Mouse (Mus musculus): Measurements from ENCODE around the gene Prpf8. TPM values are rescaled to one million over a fixed set of nuclear protein-coding genes. Genes with fewer than 3 reads are reported as not detected.

The Prpf8 gene
- 54.8 and 56.4 TPM in 2 replicates for polyA plus RNA-seq (2015; fragmentation: Nextera tagmentation; extraction: Ambion mirVana)

DNA sequence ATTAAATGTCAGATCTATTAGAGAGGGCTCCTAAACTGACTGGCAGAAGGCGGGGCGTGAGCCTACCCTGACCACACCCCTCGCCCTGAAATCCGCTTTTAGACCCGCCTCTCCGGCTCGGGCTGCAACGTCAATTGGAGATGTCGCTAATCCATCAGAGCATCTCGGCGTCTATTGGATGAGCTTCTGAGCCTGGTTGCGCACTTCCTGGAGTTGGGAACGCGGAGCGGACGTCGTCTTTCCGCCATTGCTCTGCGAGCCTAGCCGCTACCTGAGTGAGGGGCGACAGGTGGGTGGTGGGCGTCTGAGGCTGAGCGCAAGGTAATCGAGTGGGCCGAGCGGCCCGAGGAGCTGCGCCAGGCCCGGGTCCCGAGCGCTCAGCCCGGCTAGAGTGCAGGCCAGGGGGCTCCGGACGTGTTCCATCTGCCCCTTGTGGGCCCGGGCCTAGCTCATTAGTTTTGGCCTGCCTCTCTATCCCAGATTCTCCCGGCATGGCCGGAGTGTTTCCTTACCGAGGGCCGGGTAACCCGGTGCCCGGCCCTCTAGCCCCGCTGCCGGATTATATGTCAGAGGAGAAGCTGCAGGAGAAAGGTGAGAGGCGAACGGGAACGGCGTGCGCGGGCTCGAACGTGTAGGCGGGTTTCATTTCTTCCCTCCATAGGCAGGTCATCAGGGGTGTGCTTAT is at the start of gene Prpf8:
Gene Prpf8 (plus strand): TSS at position 216 of the 685 bp plus-strand sequence.
- Histone ChIP-seq H3K27me3 (replicated peaks) (no peaks in the 10 kb centered on the region), H3K4me3 (peak within 1 kb of the TSS; percentile 52), H3K9me3 (no peaks in the 10 kb centered on the region), H3K27ac (peak within 1 kb of the TSS; percentile 65), H3K36me3 (replicated peaks) (peaks cover 22% of the 10 kb centered on the region), H3K4me1 (peaks cover 14% of the 10 kb centered on the region), H3K4me2 (peak within 1 kb of the TSS; percentile 74), H3K9ac (peak within 1 kb of the TSS; percentile 71)
- under 1% methylated on average over 52 of the region's 52 CpGs for WGBS
- peak; percentile 100 for ATAC-seq (replicated peaks)

DNA sequence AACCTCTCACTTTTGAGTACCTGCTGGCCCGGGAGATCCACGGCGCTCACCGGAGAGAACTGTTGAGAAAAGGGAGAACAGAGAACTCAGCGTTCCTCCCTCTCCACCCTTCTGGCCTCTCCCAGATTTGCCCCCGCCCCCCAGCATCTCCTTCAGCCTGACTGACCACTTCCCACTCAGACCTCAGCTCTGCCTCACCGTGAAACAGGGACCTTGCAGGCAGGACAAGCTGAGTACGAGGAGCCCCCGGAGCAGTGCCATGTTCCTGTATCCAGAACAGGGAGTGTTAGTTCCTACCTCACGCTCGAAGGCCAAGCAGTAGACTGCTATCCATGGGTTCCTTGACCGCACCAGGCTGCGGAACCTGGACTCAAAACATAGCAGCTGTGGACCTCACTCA is 48.4 kb upstream of the Prpf8 start:
- H3K4me3 ChIP-seq, result no peak overlapping the region
- no peak for ATAC-seq (replicated peaks)
- H3K9me3 ChIP-seq, result no peaks in the 10 kb centered on the region
- H3K36me3 ChIP-seq (replicated peaks), result 0 out of 2 replicates have a peak, but pooled peaks cover 5% of the 10 kb centered on the region
- H3K4me2 ChIP-seq, result no peak overlapping the region
- H3K27ac ChIP-seq, result no peak overlapping the region
- no peaks in the 10 kb centered on the region for H3K27me3 ChIP-seq (replicated peaks)
- WGBS, result 89% methylated on average over 13 of the region's 13 CpGs
- H3K9ac ChIP-seq, result no peak overlapping the region
- no peaks in the 10 kb centered on the region for H3K4me1 ChIP-seq

DNA sequence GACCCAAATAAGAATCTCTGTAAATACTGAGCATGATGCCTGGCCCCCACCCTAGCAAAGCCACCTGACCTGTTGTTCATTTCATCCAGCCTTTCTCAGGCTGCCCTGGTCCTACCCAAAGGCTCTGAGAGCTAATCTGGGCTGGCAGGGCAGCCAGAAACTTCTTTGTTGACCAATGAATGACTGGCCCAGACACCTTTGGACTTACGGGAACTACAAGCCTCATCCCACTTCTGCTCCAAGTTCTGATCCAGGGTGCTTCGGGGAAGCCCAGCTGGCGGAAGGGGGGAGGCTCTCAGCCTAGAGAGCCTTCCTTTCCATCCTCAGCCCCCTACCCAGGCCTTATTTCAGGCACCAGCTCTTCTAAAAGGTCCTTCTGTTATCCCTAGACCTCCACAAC is 47.8 kb upstream of the Prpf8 start:
- ATAC-seq (replicated peaks), result no peak
- Histone ChIP-seq H3K4me1 (no peaks in the 10 kb centered on the region), H3K27ac (no peak overlapping the region), H3K9ac (no peak overlapping the region), H3K4me2 (no peak overlapping the region), H3K4me3 (no peak overlapping the region), H3K36me3 (replicated peaks) (0 out of 2 replicates have a peak, but pooled peaks cover 5% of the 10 kb centered on the region), H3K27me3 (replicated peaks) (no peaks in the 10 kb centered on the region), H3K9me3 (no peaks in the 10 kb centered on the region)
- WGBS, result 89% methylated on average over 3 of the region's 3 CpGs

DNA sequence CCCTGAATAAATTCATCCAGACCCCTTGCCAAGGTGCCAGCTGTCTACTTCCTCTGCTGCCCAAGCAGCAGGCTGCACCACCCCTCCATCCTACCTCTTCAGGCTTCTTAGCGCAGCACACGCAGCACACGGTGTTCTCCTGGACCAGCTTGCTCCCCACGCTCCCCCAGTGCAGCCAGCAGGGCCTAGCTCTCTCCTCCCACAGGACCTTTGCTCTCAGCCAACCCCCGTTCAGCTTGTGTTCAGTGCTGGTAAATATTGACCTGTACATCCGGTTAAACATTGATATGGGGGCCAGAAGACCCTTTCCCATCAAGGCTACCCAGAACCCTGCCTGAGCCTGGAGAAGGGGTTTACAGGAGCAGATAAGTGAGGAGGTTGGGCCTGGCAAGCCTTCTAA is 47.3 kb upstream of the Prpf8 start, which contains the start of gene Serpinf2:
Gene Serpinf2 (minus strand): TSS at position 229 of the 400 bp plus-strand sequence.
- 88% methylated on average over 6 of the region's 6 CpGs for WGBS

DNA sequence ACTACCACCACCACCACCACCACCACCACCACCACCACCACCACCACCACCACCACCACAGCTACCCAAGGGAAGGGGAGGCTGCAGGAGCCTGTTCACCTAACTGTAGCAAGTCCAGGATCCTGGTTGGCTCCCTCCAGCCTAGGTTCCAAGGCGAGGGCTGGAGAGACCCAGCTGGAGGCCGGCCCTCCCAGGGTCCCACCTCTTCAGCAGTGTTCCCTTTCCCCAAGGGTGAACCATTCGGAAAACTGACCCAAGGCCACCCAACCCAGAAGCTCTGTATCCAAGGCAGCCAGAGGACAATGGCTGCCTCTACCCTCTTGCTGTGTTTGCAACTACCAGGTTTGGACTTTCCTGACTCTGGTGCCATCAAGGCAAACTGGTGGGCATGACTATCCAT is 46.7 kb upstream of the Prpf8 start:
- H3K36me3 ChIP-seq (replicated peaks), result 0 out of 2 replicates have a peak, but pooled peaks cover 5% of the 10 kb centered on the region
- no peak overlapping the region for H3K9ac ChIP-seq
- no peak overlapping the region for H3K4me3 ChIP-seq
- H3K27me3 ChIP-seq (replicated peaks), result no peaks in the 10 kb centered on the region
- WGBS, result 94% methylated on average over 3 of the region's 3 CpGs
- ATAC-seq (replicated peaks), result no peak
- H3K9me3 ChIP-seq, result no peaks in the 10 kb centered on the region
- H3K4me1 ChIP-seq, result no peaks in the 10 kb centered on the region
- no peak overlapping the region for H3K27ac ChIP-seq
- no peak overlapping the region for H3K4me2 ChIP-seq

More for the DNA sequence above, 47.3 kb upstream of the Prpf8 start, which contains the start of gene Serpinf2:
- H3K4me2 ChIP-seq, result no peak within 1 kb of the TSS
- H3K4me1 ChIP-seq, result no peaks in the 10 kb centered on the region
- ATAC-seq (replicated peaks), result no peak
- H3K27me3 ChIP-seq (replicated peaks), result no peaks in the 10 kb centered on the region
- H3K9me3 ChIP-seq, result no peaks in the 10 kb centered on the region
- H3K4me3 ChIP-seq, result no peak within 1 kb of the TSS
- 0 out of 2 replicates have a peak, but pooled peaks cover 5% of the 10 kb centered on the region for H3K36me3 ChIP-seq (replicated peaks)
- no peak within 1 kb of the TSS for H3K9ac ChIP-seq
- H3K27ac ChIP-seq, result no peak within 1 kb of the TSS

DNA sequence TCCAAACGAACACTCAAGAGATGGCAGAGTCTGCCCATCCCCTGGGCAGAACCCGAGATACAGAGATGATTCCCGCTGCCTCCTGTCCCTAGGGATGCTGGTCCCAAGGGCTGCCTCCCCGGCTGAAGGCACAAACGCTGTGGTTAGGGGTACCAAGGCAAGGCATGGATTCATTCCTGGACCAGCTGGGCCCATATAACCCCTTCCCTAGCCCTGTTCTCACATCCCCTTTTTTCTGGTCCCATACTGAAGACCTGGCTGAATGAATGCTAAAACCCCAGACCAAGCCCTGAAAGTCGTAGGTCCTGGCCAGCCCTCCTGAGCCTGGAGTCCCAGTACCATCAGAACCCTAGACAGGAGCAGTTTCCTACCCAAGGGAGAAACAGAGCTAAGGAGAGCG is 45.6 kb upstream of the Prpf8 start:
- 87% methylated on average over 7 of the region's 7 CpGs for WGBS
- no peak overlapping the region for H3K4me2 ChIP-seq

DNA sequence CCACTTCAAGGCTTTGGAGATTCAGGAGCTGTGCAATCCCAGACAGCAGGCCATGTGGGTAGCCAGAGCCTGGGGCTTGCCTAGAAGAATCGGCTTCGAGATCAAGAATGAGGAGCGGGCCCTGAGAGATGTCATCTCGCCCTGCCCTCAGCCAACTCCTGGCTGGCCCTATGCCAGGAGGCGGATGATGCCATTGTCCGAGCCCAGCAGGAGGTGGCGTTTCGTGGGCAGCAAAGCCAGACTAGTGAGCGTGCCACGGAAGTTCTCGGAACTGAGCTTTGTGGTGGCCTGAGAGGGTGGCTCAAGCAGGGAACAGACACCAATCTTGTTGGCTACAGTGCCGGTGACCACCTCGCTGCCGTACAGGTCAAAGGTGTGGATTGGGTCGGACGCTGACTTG is 45.0 kb upstream of the Prpf8 start:
- Histone ChIP-seq H3K9ac (no peak overlapping the region), H3K9me3 (no peaks in the 10 kb centered on the region), H3K27me3 (replicated peaks) (no peaks in the 10 kb centered on the region), H3K4me3 (no peak overlapping the region), H3K36me3 (replicated peaks) (0 out of 2 replicates have a peak, but pooled peaks cover 9% of the 10 kb centered on the region), H3K27ac (no peak overlapping the region), H3K4me1 (no peaks in the 10 kb centered on the region), H3K4me2 (no peak overlapping the region)
- no peak for ATAC-seq (replicated peaks)
- 64% methylated on average over 16 of the region's 16 CpGs for WGBS

More for the DNA sequence above, 45.6 kb upstream of the Prpf8 start:
- Histone ChIP-seq H3K4me1 (no peaks in the 10 kb centered on the region), H3K36me3 (replicated peaks) (0 out of 2 replicates have a peak, but pooled peaks cover 9% of the 10 kb centered on the region), H3K9ac (no peak overlapping the region), H3K27ac (no peak overlapping the region), H3K4me3 (no peak overlapping the region), H3K27me3 (replicated peaks) (no peaks in the 10 kb centered on the region), H3K9me3 (no peaks in the 10 kb centered on the region)
- no peak for ATAC-seq (replicated peaks)

DNA sequence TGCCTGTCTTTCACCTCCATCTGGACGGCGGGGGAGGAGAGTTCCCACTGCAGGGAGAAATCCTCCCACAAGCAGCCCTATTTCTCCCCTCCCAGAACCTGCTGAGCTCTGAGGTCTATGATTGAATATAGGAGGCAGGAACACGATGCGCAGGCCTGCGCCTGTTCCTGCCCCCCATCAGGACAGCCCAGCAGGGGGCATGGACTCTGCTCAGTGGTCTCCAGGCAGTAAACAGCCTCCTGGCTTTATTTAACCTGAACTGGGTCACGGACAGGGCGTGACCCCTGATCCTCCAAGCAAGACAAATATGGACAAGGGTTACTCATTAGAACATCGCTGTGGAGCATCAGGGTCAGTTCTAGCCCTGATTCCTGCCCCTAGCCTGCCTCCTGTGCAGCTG is 42.9 kb upstream of the Prpf8 start:
- ATAC-seq (replicated peaks), result no peak
- whole genome bisulfite sequencing, result 54% methylated on average over 8 of the region's 8 CpGs
- Histone ChIP-seq H3K4me1 (no peaks in the 10 kb centered on the region), H3K36me3 (replicated peaks) (peaks cover 23% of the 10 kb centered on the region; the same call in 1 of the 2 replicates), H3K4me2 (no peak overlapping the region), H3K27ac (no peak overlapping the region), H3K9me3 (no peaks in the 10 kb centered on the region), H3K4me3 (no peak overlapping the region), H3K9ac (no peak overlapping the region), H3K27me3 (replicated peaks) (no peaks in the 10 kb centered on the region)

DNA sequence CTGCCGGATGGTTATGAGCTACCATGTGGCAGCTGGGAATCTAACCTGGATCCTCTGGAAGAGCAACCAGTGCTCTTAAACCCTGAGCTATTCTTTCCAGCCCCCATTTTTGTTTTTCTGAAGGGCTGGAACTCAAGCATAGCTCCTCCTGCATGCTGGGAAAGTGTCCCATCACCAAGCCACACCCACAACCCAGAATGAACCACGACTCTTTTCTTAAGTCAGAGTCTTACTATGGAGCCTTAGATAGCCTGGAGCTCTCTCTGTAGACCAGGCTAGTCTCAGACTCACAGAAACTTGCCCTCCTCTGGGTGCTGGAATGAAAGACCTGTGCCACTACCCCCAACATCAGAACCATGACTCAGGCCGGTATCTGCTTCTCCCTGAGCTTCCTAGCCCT is 38.0 kb upstream of the Prpf8 start:
- 90% methylated on average over 3 of the region's 3 CpGs for WGBS
- peaks cover 24% of the 10 kb centered on the region; the same call in 1 of the 2 replicates for H3K36me3 ChIP-seq (replicated peaks)
- no peak overlapping the region for H3K27ac ChIP-seq

DNA sequence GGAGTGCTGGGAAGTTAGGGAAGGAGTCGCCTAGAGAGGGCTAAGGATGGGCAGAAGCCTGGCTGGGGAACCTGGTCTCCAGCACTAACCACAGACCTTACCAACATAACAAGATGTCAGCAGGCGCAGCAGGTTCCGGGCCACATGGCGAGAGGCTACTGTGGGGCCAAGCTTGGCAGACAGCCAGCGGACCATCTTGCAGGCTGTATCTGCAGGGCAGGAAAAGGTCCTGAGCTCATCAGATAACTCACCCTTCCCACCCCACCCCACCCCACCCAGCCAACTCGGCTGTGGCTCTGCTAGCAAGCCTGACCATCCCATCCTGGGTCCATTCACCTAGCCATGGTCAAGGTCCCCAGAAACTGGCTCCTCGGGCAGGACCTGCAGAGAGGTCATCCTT is 36.9 kb upstream of the Prpf8 start:
- H3K9me3 ChIP-seq, result no peaks in the 10 kb centered on the region
- H3K27me3 ChIP-seq (replicated peaks), result no peaks in the 10 kb centered on the region
- no peak overlapping the region for H3K27ac ChIP-seq
- 86% methylated on average over 7 of the region's 7 CpGs for WGBS
- no peak overlapping the region for H3K9ac ChIP-seq
- peaks cover 11% of the 10 kb centered on the region for H3K4me1 ChIP-seq
- no peak overlapping the region for H3K4me3 ChIP-seq
- H3K36me3 ChIP-seq (replicated peaks), result peaks cover 24% of the 10 kb centered on the region; the same call in 1 of the 2 replicates
- no peak overlapping the region for H3K4me2 ChIP-seq
- no peak for ATAC-seq (replicated peaks)

More for the DNA sequence above, 38.0 kb upstream of the Prpf8 start:
- no peak overlapping the region for H3K9ac ChIP-seq
- no peaks in the 10 kb centered on the region for H3K27me3 ChIP-seq (replicated peaks)
- H3K4me2 ChIP-seq, result no peak overlapping the region
- H3K4me1 ChIP-seq, result peaks cover 5% of the 10 kb centered on the region
- no peaks in the 10 kb centered on the region for H3K9me3 ChIP-seq
- no peak for ATAC-seq (replicated peaks)
- H3K4me3 ChIP-seq, result no peak overlapping the region

DNA sequence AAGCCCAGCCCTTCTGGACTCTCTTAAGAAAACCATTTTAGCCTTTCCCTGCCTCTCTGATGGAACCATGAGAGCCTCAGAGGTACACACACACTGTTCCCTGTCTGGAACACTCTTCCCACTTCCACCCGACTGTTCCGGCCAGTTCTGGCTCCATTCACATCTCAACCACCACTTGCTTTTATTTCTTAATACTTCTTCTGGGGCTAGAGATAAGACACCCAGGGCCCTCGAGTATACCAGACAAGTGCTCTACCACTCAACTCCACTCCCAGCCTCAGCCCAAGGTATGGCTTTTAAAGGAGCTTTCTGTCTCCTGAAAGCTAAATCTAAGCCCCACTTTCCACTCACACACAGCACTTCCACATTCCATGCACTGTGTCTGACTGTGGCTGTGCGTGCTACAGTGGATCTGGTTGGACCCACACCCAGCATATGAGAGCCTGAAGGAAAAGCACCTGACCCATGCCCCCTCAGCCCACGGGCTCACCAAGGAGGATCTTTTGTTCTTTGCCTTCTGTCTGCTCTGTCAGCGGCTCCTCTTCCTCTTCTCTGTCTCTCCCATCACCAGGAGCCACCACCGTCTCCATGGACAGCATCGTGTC is 36.2 kb upstream of the Prpf8 start:
- Histone ChIP-seq H3K4me3 (no peak overlapping the region), H3K36me3 (replicated peaks) (peaks cover 22% of the 10 kb centered on the region; the same call in 1 of the 2 replicates), H3K9me3 (no peaks in the 10 kb centered on the region), H3K27me3 (replicated peaks) (no peaks in the 10 kb centered on the region), H3K9ac (no peak overlapping the region), H3K4me1 (peaks cover 17% of the 10 kb centered on the region), H3K4me2 (no peak overlapping the region), H3K27ac (no peak overlapping the region)
- ATAC-seq (replicated peaks), result no peak
- whole genome bisulfite sequencing, result 83% methylated on average over 8 of the region's 8 CpGs

DNA sequence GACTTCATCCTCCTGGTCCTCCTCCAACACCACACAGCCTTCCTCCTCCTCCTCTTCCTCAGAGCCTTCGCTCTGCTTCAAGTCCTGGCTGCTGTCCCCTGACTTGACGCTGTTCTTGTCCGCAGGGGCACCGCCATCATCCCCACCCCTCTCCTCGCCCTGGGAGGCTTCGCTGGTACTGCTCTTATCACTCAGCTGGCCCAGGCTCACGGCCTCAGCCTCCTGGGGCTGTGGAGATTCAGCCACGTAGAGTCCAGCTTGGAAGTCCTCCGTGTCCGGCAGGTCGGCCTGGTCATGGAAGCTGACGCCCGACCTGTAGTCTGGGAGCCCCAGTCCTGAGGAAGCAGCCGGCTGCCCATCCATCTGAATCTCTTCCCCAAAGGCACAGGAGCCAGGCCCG is 35.7 kb upstream of the Prpf8 start:
- H3K4me2 ChIP-seq, result no peak overlapping the region
- no peak overlapping the region for H3K9ac ChIP-seq
- peaks cover 19% of the 10 kb centered on the region; the same call in 1 of the 2 replicates for H3K36me3 ChIP-seq (replicated peaks)
- no peak overlapping the region for H3K27ac ChIP-seq
- no peaks in the 10 kb centered on the region for H3K9me3 ChIP-seq
- no peak for ATAC-seq (replicated peaks)
- H3K27me3 ChIP-seq (replicated peaks), result no peaks in the 10 kb centered on the region
- H3K4me1 ChIP-seq, result peaks cover 17% of the 10 kb centered on the region
- no peak overlapping the region for H3K4me3 ChIP-seq
- 88% methylated on average over 15 of the region's 15 CpGs for WGBS
